Comparison of ENCODE assay signal across 8 mouse cellular contexts in genomic region chr4:106987725-106988364, GRCm38 (mm10).
DNase-seq lines count a peak whose midpoint lies in the region; ATAC-seq and TF ChIP-seq lines count a peak whose summit lies in the region.

No protein-coding gene starts in this region.

- H3K27me3 ChIP-seq in heart, embryonic 12.5 days (replicated peaks), result no peaks in the 10 kb centered on the region
- no peaks in the 10 kb centered on the region for H3K27me3 ChIP-seq in liver, embryonic 15.5 days
- H3K27me3 ChIP-seq in neural tube, embryonic 12.5 days (replicated peaks), result no peaks in the 10 kb centered on the region
- no peaks in the 10 kb centered on the region for H3K27me3 ChIP-seq in stomach, postnatal 0 days (ENCODE audit: control insufficient read depth, insufficient read depth, low read length)

- no peaks in the 10 kb centered on the region for H3K9me3 ChIP-seq in heart, embryonic 12.5 days (replicated peaks)
- no peaks in the 10 kb centered on the region for H3K9me3 ChIP-seq in liver, embryonic 15.5 days (replicated peaks)
- no peaks in the 10 kb centered on the region for H3K9me3 ChIP-seq in neural tube, embryonic 12.5 days
- no peaks in the 10 kb centered on the region for H3K9me3 ChIP-seq in stomach, postnatal 0 days (ENCODE audit: control insufficient read depth, low read length)

- peak; percentile 76 for ATAC-seq in erythroblast, adult 5-6 weeks (replicated peaks; ENCODE audit: low FRiP score, poor library complexity, severe bottlenecking)
- peak; percentile 72 for ATAC-seq in heart, embryonic 12.5 days (ENCODE audit: insufficient number of reproducible peaks, low FRiP score)
- peak; percentile 64 for ATAC-seq in liver, embryonic 15.5 days (ENCODE audit: insufficient read depth)
- no peak for ATAC-seq in neural tube, embryonic 12.5 days (ENCODE audit: low FRiP score, low read depth)
- peak; percentile 77 for ATAC-seq in stomach, postnatal 0 days (ENCODE audit: low FRiP score, low TSS enrichment)

- no peak overlapping the region for H3K4me3 ChIP-seq in heart, embryonic 12.5 days
- no peak overlapping the region for H3K4me3 ChIP-seq in liver, embryonic 15.5 days (replicated peaks)
- H3K4me3 ChIP-seq in neural tube, embryonic 12.5 days, result no peak overlapping the region
- no peak overlapping the region for H3K4me3 ChIP-seq in stomach, postnatal 0 days (ENCODE audit: low read depth, low read length)

- 11% methylated on average over 7 of the region's 7 CpGs for WGBS in heart, embryonic 12.5 days
- WGBS in liver, embryonic 15.5 days (ENCODE audit: insufficient replicate concordance), result 4% methylated on average over 7 of the region's 7 CpGs
- 19% methylated on average over 7 of the region's 7 CpGs for WGBS in neural tube, embryonic 12.5 days
- 24% methylated on average over 7 of the region's 7 CpGs for WGBS in stomach, postnatal 0 days

- H3K4me2 ChIP-seq in heart, embryonic 12.5 days, result peak overlapping the region; percentile 53
- H3K4me2 ChIP-seq in liver, embryonic 15.5 days, result peak overlapping the region; percentile 37; the same call in 1 of the 2 replicates
- H3K4me2 ChIP-seq in neural tube, embryonic 12.5 days (replicated peaks), result peak overlapping the region; percentile 0; the same call in 1 of the 2 replicates
- H3K4me2 ChIP-seq in stomach, postnatal 0 days (replicated peaks; ENCODE audit: low read depth), result no peak overlapping the region; the same call in 1 of the 2 replicates

- H3K27ac ChIP-seq in heart, embryonic 12.5 days (ENCODE audit: poor library complexity, severe bottlenecking), result peak overlapping the region; percentile 79
- peak overlapping the region; percentile 42 for H3K27ac ChIP-seq in liver, embryonic 15.5 days (replicated peaks)
- no peak overlapping the region; the same call in 1 of the 2 replicates for H3K27ac ChIP-seq in neural tube, embryonic 12.5 days
- peak overlapping the region; percentile 49 for H3K27ac ChIP-seq in stomach, postnatal 0 days (replicated peaks)

- H3K4me1 ChIP-seq in heart, embryonic 12.5 days (replicated peaks), result peaks cover 76% of the 10 kb centered on the region
- H3K4me1 ChIP-seq in liver, embryonic 15.5 days (replicated peaks), result peaks cover 57% of the 10 kb centered on the region
- peaks cover 93% of the 10 kb centered on the region for H3K4me1 ChIP-seq in neural tube, embryonic 12.5 days
- peaks cover 8% of the 10 kb centered on the region for H3K4me1 ChIP-seq in stomach, postnatal 0 days (replicated peaks; ENCODE audit: control insufficient read depth, insufficient read depth)

- TF ChIP-seq CTCF in stomach, postnatal 0 days (IDR thresholded peaks at IDR 0.05; ENCODE audit: low read depth), result peak; percentile 81

- no peaks in the 10 kb centered on the region for H3K36me3 ChIP-seq in heart, embryonic 12.5 days
- H3K36me3 ChIP-seq in liver, embryonic 15.5 days (replicated peaks), result peaks cover 5% of the 10 kb centered on the region
- no peaks in the 10 kb centered on the region for H3K36me3 ChIP-seq in neural tube, embryonic 12.5 days
- no peaks in the 10 kb centered on the region for H3K36me3 ChIP-seq in stomach, postnatal 0 days (ENCODE audit: control insufficient read depth, insufficient read depth, low read length)

- TF ChIP-seq EP300 in stomach, postnatal 0 days (optimal IDR thresholded peaks at IDR 0.05), result no peak

- H3K9ac ChIP-seq in heart, embryonic 12.5 days, result peak overlapping the region; percentile 57
- no peak overlapping the region for H3K9ac ChIP-seq in liver, embryonic 15.5 days
- 0 out of 2 replicates have a peak overlapping the region, but pooled peaks have one; percentile 0 for H3K9ac ChIP-seq in neural tube, embryonic 12.5 days
- H3K9ac ChIP-seq in stomach, postnatal 0 days (ENCODE audit: low read length), result no peak overlapping the region

- DNase-seq in CD8-positive naive resting alpha-beta T cell, adult 2 months (ENCODE audit: low read depth in 2 of 2, low spot score in 2 of 2), result peak; percentile 48 to 68
- peak; percentile 90 for DNase-seq in brain, adult 2 months (ENCODE audit: low read depth, low spot score)
- DNase-seq in kidney, postnatal 10 days, result peak; percentile 90
- peak; percentile 85 for DNase-seq in stomach, postnatal 0 days (ENCODE audit: low spot score)

Comparison
In these comparisons a context has a peak if more than half of its experiments do, and no peak if none do; other contexts are left out.
1. H3K9ac ChIP-seq: peak in heart, embryonic 12.5 days (single experiment) and neural tube, embryonic 12.5 days (single experiment); none in liver, embryonic 15.5 days (single experiment) and stomach, postnatal 0 days (single experiment).
2. Peak in every context shown above with its lines, with median percentiles within 50 percentile points of each other: DNase-seq.